Mouse (Mus musculus) spleen, adult 2 months (tissue): ENCODE measurements around the gene Dusp27.

Source experiments
- CTCF ChIP-seq: fragments of 200-500 bp; IDR thresholded peaks from 2 replicates; pipeline ENCODE4 v1.5.1; 2011; ENCODE audit warnings: mild to moderate bottlenecking, inconsistent platforms; ENCODE audit not compliant: insufficient read depth, insufficient read length, insufficient replicate concordance; ENCODE audit errors: extremely low read depth
- POLR2A ChIP-seq: fragments of 200-500 bp; IDR thresholded peaks from 2 replicates; pipeline ENCODE4 v1.6.1; 2011; ENCODE audit warnings: low read depth, low read length, inconsistent platforms

DNA sequence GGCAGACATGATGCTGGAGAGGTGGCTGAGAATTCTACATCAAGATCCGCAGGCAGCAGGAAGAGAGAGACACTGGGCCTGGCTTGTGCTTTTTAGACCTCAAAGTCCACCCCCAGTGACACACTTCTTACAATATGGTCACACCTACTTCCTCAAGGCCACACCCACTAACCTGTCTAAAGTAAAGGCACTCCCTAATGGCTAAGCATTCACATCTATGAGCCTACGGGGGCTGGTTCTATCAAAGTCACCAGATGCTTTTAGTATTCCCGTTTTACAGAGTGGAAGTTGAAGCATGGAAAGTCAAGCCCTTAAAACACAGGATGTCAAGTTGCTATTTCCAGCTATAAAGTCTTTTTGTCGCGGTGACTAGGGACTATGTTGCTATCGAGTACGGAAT, 40.3 kb upstream of the Dusp27 start:
- TF ChIP-seq CTCF (no peak), POLR2A (no peak)
